Mouse (Mus musculus) intestine, embryonic 15.5 days (tissue): ENCODE measurements around the gene Smoc1. TPM values are rescaled to one million over a fixed set of nuclear protein-coding genes. Genes with fewer than 3 reads are reported as not detected.

Experiments used
- ATAC-seq: fragments of 200-750 bp; cut with Nextera tagmentation; 2 replicates; pipeline ENCODE4 v1.8.0; 2017; ENCODE audit warnings: moderate TSS enrichment, moderate library complexity
- H3K27ac ChIP-seq: fragments of 300-500 bp; sonication (generic); 2 replicates; pipeline ENCODE4 v1.5.1; 2015; ENCODE audit warnings: mild to moderate bottlenecking, inconsistent platforms
- H3K27me3 ChIP-seq: fragments of 300-500 bp; sonication (generic); replicated peaks from 2 replicates; pipeline ENCODE4 v1.6.1; 2015; ENCODE audit warnings: inconsistent platforms
- H3K36me3 ChIP-seq: fragments of 300-500 bp; sonication (generic); 2 replicates; pipeline ENCODE4 v1.6.1; 2015; ENCODE audit warnings: inconsistent platforms
- H3K4me1 ChIP-seq: fragments of 300-500 bp; sonication (generic); replicated peaks from 2 replicates; pipeline ENCODE4 v1.6.1; 2015; ENCODE audit warnings: inconsistent platforms
- H3K4me2 ChIP-seq: fragments of 300-500 bp; sonication (generic); replicated peaks from 2 replicates; pipeline ENCODE4 v1.6.1; 2015; ENCODE audit warnings: mild to moderate bottlenecking, inconsistent platforms
- H3K4me3 ChIP-seq: fragments of 300-500 bp; sonication (generic); replicated peaks from 2 replicates; pipeline ENCODE4 v1.5.1; 2015; ENCODE audit warnings: inconsistent platforms
- H3K9ac ChIP-seq: fragments of 300-500 bp; sonication (generic); 2 replicates; pipeline ENCODE4 v1.6.1; 2015; ENCODE audit warnings: inconsistent platforms
- H3K9me3 ChIP-seq: fragments of 300-500 bp; sonication (generic); 2 replicates; pipeline ENCODE4 v1.6.1; 2016; ENCODE audit warnings: inconsistent platforms
- WGBS: fragments of 180-500 bp; shearing (Covaris S2); methylation state at CpG from one replicate; pipeline ENCODE4 v1.1.7; 2015; 5-methylcytosine and 5-hydroxymethylcytosine counted together
- polyA plus RNA-seq: library from polyadenylated mRNA; unstranded; fragments of >200 nt; fragmentation: Nextera tagmentation; extraction: Ambion mirVana; gene quantifications from 2 replicates; pipeline ENCODE4 v1.2.1, GENCODE M21; 2015

The Smoc1 gene
- polyA plus RNA-seq, 1 experiment from 2014 or later, result 8.1 TPM

GRCm38 (mm10) chr12:81226590-81226989 lies 200.0 kb downstream of the Smoc1 start:
- no peak overlapping the region for H3K4me2 ChIP-seq

DNA sequence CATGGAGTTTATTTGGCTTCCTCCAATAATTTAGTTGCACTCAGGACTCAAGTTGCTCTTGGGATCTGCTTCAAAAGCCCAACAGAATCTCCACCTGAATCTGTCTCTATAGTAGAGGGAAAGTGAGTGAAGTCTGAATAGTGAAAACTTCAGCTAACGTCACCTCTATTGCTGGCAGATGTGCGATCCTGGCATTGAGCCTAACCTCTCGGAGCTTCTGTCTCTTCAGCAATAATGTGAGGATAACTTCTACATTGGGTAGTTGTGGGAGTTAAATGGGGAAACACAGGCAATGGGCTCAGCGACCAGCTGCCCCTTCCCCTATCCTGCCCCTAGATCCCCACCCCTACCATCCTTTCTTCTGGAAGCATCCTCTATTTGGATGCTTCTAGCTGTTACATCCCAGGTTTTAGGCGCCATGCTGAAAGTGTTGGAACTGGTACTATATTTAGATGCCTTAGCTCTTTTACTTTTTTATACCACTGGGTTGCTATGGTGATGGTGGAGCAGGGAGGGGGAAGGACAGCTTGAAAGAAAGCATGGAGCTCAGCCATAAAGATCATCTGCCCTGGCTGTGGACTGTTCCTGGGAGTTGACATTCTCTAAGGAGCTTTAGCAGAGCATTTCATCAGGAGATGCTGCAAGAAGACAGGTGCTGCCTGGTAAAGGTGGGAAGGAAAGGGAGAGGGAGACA lies 201.3 kb downstream of the Smoc1 start:
- no peaks in the 10 kb centered on the region for H3K36me3 ChIP-seq
- H3K4me1 ChIP-seq, result no peaks in the 10 kb centered on the region
- H3K9ac ChIP-seq, result no peak overlapping the region
- no peaks in the 10 kb centered on the region for H3K9me3 ChIP-seq
- 55% methylated on average over 5 of the region's 5 CpGs for WGBS
- H3K27me3 ChIP-seq, result no peaks in the 10 kb centered on the region
- ATAC-seq, result no peak
- no peak overlapping the region for H3K27ac ChIP-seq
- no peak overlapping the region for H3K4me3 ChIP-seq
- H3K4me2 ChIP-seq, result no peak overlapping the region

More at GRCm38 (mm10) chr12:81226590-81226989, 200.0 kb downstream of the Smoc1 start:
- Histone ChIP-seq H3K36me3 (no peaks in the 10 kb centered on the region), H3K9ac (no peak overlapping the region), H3K27ac (no peak overlapping the region), H3K27me3 (no peaks in the 10 kb centered on the region), H3K4me1 (no peaks in the 10 kb centered on the region), H3K9me3 (no peaks in the 10 kb centered on the region), H3K4me3 (no peak overlapping the region)
- 63% methylated on average over 3 of the region's 3 CpGs for WGBS
- no peak for ATAC-seq

- no peaks in the 10 kb centered on the region for H3K36me3 ChIP-seq
- no peak overlapping the region for H3K4me2 ChIP-seq
- ATAC-seq, result no peak
- H3K9ac ChIP-seq, result no peak overlapping the region
- 88% methylated on average over 1 of the region's 1 CpGs for WGBS
- no peak overlapping the region for H3K4me3 ChIP-seq
- no peaks in the 10 kb centered on the region for H3K27me3 ChIP-seq
- H3K9me3 ChIP-seq, result no peaks in the 10 kb centered on the region
- no peaks in the 10 kb centered on the region for H3K4me1 ChIP-seq
- H3K27ac ChIP-seq, result no peak overlapping the region
Measured at GRCm38 (mm10) chr12:81233746-81234380, 207.3 kb downstream of the Smoc1 start.

DNA sequence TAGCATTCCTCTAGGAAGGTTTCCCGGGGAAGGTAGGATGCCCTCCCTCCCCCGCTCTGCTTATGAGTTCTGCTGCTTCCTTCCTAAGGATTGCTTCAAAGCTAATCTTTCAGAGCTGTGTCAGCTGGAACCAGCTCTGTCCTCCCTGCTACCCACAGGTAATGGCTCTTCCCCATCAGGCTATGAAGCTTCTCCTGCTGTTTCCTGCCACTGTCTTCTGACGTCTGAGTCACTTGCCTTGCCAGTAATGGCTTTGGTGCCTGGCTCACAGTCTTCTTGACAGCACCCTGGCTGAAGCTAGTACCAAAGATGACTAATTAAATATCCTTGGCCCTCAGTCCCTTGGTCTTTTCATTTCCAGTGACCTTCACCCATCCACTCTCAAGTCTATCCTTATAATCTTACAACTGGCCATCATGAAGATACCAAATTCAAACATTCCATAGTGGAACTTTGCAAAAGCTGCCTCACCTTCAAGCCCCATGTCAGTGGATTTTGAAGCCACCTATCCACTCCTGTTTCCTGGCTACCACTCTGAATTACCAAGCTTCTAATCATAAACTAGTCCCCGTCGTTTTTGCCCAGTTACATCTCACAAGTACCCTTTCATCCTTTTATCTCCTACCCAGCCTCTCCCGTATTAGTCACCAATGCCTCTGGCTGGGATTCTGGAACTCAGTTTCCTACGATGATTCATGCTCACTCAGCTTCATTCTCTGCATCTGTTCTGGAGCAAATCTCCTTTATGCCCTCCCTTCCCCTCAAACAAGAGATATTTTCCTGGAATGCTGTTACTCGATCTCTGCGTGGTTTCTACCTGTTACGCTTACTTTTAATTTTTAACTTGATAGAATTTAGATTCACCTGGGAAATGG lies 209.1 kb downstream of the Smoc1 start:
- H3K27me3 ChIP-seq, result no peaks in the 10 kb centered on the region
- H3K27ac ChIP-seq, result no peak overlapping the region
- H3K36me3 ChIP-seq, result no peaks in the 10 kb centered on the region
- no peak overlapping the region for H3K4me3 ChIP-seq
- 82% methylated on average over 10 of the region's 10 CpGs for WGBS
- no peaks in the 10 kb centered on the region for H3K4me1 ChIP-seq
- no peak for ATAC-seq
- H3K4me2 ChIP-seq, result no peak overlapping the region
- H3K9ac ChIP-seq, result no peak overlapping the region
- no peaks in the 10 kb centered on the region for H3K9me3 ChIP-seq

Other genes starting within 250 kb of the Smoc1 start
- 16.9 and 18.7 TPM in 2 replicates for gene Susd6, start 236.3 kb upstream of the Smoc1 start, polyA plus RNA-seq
- gene Srsf5, start 81.3 kb upstream of the Smoc1 start, polyA plus RNA-seq, result 515 and 607 TPM in 2 replicates
- 0.36 and 0.47 TPM in 2 replicates for gene Slc10a1, start 58.1 kb upstream of the Smoc1 start, polyA plus RNA-seq